Mouse (Mus musculus): ENCODE data around the gene Ifna7. TPM values are rescaled to one million over a fixed set of nuclear protein-coding genes. Genes with fewer than 3 reads are reported as not detected.
"Not testable (repeated sequence)": the region's sequence is repeated elsewhere in the genome, so short reads cannot be mapped to it uniquely, and the experiment has no call there.

Gene Ifna7
- polyA plus RNA-seq, 1 experiment from 2014 or later: not detected

DNA sequence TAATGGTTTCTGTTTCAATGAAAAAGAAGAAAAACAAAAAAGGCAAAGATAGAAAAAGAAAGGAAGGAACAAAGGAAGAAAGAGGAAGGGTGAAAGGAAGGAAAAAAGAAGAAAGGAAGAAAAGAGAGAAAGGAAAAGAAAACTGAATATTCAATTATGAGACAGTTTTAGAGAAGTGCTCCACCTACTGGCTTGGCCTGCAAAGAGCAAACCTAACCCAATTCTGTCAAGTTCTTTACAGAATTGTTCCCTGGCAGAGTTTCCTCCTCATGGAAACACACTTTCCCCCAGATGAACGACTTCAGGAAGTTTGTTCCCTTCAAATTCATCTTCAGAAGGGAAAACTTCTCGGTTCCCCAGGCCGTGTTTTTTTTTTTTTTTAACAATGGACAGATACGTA is 7.0 kb downstream of the Ifna7 start:
- no peaks in the 10 kb centered on the region for H3K9me3 ChIP-seq (ENCODE audit: control insufficient read depth, low read length)
- no peaks in the 10 kb centered on the region for H3K36me3 ChIP-seq (ENCODE audit: control insufficient read depth, insufficient read depth, low read length)
- H3K27me3 ChIP-seq (ENCODE audit: control insufficient read depth, insufficient read depth, low read length): no peaks in the 10 kb centered on the region
- no peak overlapping the region for H3K27ac ChIP-seq (ENCODE audit: low read depth, low read length)
- WGBS: 22% methylated on average over 4 of the region's 4 CpGs
- H3K9ac ChIP-seq (ENCODE audit: low read length): no peak overlapping the region
- no peak overlapping the region for H3K4me2 ChIP-seq (ENCODE audit: low read depth, low read length, severe bottlenecking)
- ATAC-seq (replicated peaks; ENCODE audit: low FRiP score) (no peak), DNase-seq (ENCODE audit: low spot score) (no peak)
- no peak overlapping the region for H3K4me3 ChIP-seq (ENCODE audit: low read depth, low read length)
- H3K4me1 ChIP-seq (replicated peaks; ENCODE audit: control insufficient read depth, insufficient read depth, low read length): no peaks in the 10 kb centered on the region

DNA sequence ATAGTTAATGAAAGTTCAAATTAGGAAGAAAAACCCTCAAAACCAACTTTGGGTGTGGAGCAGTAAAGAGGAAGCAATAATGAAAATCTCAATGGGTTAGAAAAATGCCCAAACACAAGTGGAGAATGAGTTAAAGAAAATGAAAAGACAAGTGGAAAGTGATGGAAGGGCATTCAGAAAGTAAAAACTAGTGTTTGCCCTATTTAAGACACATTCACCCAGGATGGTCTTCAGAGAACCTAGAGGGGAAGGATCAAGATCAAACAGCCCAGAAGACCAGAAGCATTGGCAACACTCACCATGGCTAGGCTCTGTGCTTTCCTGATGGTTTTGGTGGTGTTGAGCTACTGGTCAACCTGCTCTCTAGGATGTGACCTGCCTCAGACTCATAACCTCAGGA is 11.1 kb downstream of the Ifna7 start, which contains the start of gene Ifna6:
Gene Ifna6 (plus strand): TSS at position 301 of the 400 bp plus-strand sequence.
- not testable (repeated sequence) for H3K4me1 ChIP-seq (replicated peaks; ENCODE audit: control insufficient read depth, insufficient read depth, low read length); H3K9ac ChIP-seq (ENCODE audit: low read length); H3K27me3 ChIP-seq (ENCODE audit: control insufficient read depth, insufficient read depth, low read length); H3K4me2 ChIP-seq (ENCODE audit: low read depth, low read length, severe bottlenecking); H3K9me3 ChIP-seq (ENCODE audit: control insufficient read depth, low read length); H3K4me3 ChIP-seq (ENCODE audit: low read depth, low read length); H3K27ac ChIP-seq (ENCODE audit: low read depth, low read length); ATAC-seq (replicated peaks; ENCODE audit: low FRiP score); DNase-seq (ENCODE audit: low spot score); H3K36me3 ChIP-seq (ENCODE audit: control insufficient read depth, insufficient read depth, low read length)

DNA sequence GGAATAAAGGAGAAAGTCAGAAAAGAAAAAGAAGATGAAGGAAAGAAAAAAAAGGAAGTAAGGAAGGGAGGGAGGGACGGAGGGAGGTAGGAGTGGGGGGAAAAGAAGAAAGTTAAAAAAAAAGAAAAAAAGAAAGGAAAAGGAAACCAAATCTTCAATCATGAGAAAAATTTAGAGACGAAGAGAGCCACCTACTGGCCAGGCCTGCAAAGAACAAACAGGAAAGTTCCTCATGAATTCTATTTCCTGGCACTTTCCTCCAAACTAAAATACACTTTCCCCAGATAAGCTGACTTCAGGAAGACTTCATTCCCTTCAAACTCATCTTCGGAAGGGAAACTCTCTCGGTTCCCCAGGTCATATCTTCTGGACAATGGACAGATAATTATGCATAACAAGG is 14.5 kb downstream of the Ifna7 start:
- no peak overlapping the region for H3K9ac ChIP-seq (ENCODE audit: low read length)
- no peak overlapping the region for H3K27ac ChIP-seq (ENCODE audit: low read depth, low read length)
- DNase-seq (ENCODE audit: low spot score) (no peak), ATAC-seq (replicated peaks; ENCODE audit: low FRiP score) (no peak)
- H3K36me3 ChIP-seq (ENCODE audit: control insufficient read depth, insufficient read depth, low read length): no peaks in the 10 kb centered on the region
- H3K4me1 ChIP-seq (replicated peaks; ENCODE audit: control insufficient read depth, insufficient read depth, low read length): no peaks in the 10 kb centered on the region
- H3K27me3 ChIP-seq (ENCODE audit: control insufficient read depth, insufficient read depth, low read length): no peaks in the 10 kb centered on the region
- WGBS: 31% methylated on average over 4 of the region's 4 CpGs
- H3K4me3 ChIP-seq (ENCODE audit: low read depth, low read length): no peak overlapping the region
- H3K9me3 ChIP-seq (ENCODE audit: control insufficient read depth, low read length): no peaks in the 10 kb centered on the region
- H3K4me2 ChIP-seq (ENCODE audit: low read depth, low read length, severe bottlenecking): no peak overlapping the region

DNA sequence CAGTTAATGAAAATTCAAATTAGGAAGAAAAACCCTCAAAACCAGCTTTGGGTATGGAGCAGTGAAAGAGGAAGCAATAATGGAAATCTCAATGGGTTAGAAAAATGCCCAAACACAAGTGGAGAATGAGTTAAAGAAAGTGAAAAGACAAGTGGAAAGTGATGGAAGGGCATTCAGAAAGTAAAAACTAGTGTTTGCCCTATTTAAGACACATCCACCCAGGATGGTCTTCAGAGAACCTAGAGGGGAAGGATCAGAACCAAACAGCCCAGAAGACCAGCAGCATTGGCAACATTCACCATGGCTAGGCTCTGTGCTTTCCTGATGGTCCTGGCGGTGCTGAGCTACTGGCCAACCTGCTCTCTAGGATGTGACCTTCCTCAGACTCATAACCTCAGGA is 19.2 kb downstream of the Ifna7 start, which contains the start of gene Ifna5:
Gene Ifna5 (plus strand): TSS at position 301 of the 400 bp plus-strand sequence.
- 89% methylated on average over 1 of the region's 1 CpGs for WGBS
- H3K4me1 ChIP-seq (replicated peaks; ENCODE audit: control insufficient read depth, insufficient read depth, low read length); H3K4me3 ChIP-seq (ENCODE audit: low read depth, low read length); H3K4me2 ChIP-seq (ENCODE audit: low read depth, low read length, severe bottlenecking); H3K27ac ChIP-seq (ENCODE audit: low read depth, low read length); H3K9me3 ChIP-seq (ENCODE audit: control insufficient read depth, low read length); ATAC-seq (replicated peaks; ENCODE audit: low FRiP score); DNase-seq (ENCODE audit: low spot score); H3K9ac ChIP-seq (ENCODE audit: low read length); H3K27me3 ChIP-seq (ENCODE audit: control insufficient read depth, insufficient read depth, low read length); H3K36me3 ChIP-seq (ENCODE audit: control insufficient read depth, insufficient read depth, low read length): not testable (repeated sequence)

GRCm38 (mm10) chr4:88838828-88839227 is 22.8 kb downstream of the Ifna7 start:
- H3K9ac ChIP-seq (ENCODE audit: low read length): no peak overlapping the region
- H3K27ac ChIP-seq (ENCODE audit: low read depth, low read length): no peak overlapping the region
- no peaks in the 10 kb centered on the region for H3K27me3 ChIP-seq (ENCODE audit: control insufficient read depth, insufficient read depth, low read length)
- H3K9me3 ChIP-seq (ENCODE audit: control insufficient read depth, low read length): no peaks in the 10 kb centered on the region
- 40% methylated on average over 3 of the region's 3 CpGs for WGBS
- H3K36me3 ChIP-seq (ENCODE audit: control insufficient read depth, insufficient read depth, low read length): no peaks in the 10 kb centered on the region
- ATAC-seq (replicated peaks; ENCODE audit: low FRiP score) (no peak), DNase-seq (ENCODE audit: low spot score) (no peak)
- no peak overlapping the region for H3K4me2 ChIP-seq (ENCODE audit: low read depth, low read length, severe bottlenecking)
- no peaks in the 10 kb centered on the region for H3K4me1 ChIP-seq (replicated peaks; ENCODE audit: control insufficient read depth, insufficient read depth, low read length)
- no peak overlapping the region for H3K4me3 ChIP-seq (ENCODE audit: low read depth, low read length)

DNA sequence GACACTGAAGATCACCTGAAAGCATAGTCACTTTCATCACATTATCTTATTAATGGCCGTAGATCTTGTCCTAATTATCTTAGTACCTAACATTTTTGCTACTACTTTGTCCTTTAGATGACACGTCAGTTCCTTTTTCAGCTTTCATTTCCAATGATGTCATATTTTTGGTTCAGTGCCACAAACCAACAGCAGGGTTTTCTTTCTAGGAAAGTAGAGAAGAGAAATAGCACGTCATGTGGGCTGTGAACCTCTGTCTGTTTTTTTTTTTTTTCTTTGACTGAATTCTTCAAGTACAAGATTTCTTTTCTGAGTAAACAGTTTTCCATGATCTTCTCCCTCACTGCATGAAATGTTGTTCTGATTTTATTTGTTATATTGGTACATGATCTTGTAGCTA is 24.0 kb downstream of the Ifna7 start:
- H3K27ac ChIP-seq (ENCODE audit: low read depth, low read length): no peak overlapping the region
- no peaks in the 10 kb centered on the region for H3K27me3 ChIP-seq (ENCODE audit: control insufficient read depth, insufficient read depth, low read length)
- DNase-seq (ENCODE audit: low spot score) (no peak), ATAC-seq (replicated peaks; ENCODE audit: low FRiP score) (no peak)
- H3K9me3 ChIP-seq (ENCODE audit: control insufficient read depth, low read length): no peaks in the 10 kb centered on the region
- WGBS: 81% methylated on average over 3 of the region's 3 CpGs
- no peaks in the 10 kb centered on the region for H3K4me1 ChIP-seq (replicated peaks; ENCODE audit: control insufficient read depth, insufficient read depth, low read length)
- H3K9ac ChIP-seq (ENCODE audit: low read length): no peak overlapping the region
- no peak overlapping the region for H3K4me3 ChIP-seq (ENCODE audit: low read depth, low read length)
- H3K36me3 ChIP-seq (ENCODE audit: control insufficient read depth, insufficient read depth, low read length): no peaks in the 10 kb centered on the region
- no peak overlapping the region for H3K4me2 ChIP-seq (ENCODE audit: low read depth, low read length, severe bottlenecking)

DNA sequence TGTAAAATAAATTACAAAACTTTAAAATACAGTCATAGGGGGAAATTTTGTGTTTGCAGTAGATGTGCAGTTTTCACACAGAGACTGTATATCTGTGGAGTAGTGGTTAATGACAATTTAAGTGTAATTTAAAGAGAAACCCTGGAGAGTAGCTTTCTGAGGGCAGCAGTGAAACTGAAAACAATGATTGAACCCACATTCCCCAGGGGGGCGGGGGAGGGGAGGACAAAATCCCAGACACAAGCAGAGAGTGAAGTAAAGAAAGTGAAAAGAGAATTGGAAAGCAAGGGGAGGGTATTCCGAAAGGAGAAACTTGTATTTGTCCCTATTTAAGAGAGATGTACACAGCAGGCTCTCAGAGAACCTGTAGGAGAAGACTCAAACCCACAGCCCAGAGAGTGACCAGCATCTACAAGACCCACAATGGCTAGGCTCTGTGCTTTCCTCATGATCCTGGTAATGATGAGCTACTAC is 25.4 kb downstream of the Ifna7 start, which contains the start of gene Ifna4:
Gene Ifna4 (plus strand): TSS at position 424 of the 474 bp plus-strand sequence.
- no peak for DNase-seq (ENCODE audit: low spot score)
- Histone ChIP-seq H3K4me1 (replicated peaks; ENCODE audit: control insufficient read depth, insufficient read depth, low read length) (no peaks in the 10 kb centered on the region), H3K4me2 (ENCODE audit: low read depth, low read length, severe bottlenecking) (no peak within 1 kb of the TSS), H3K9me3 (ENCODE audit: control insufficient read depth, low read length) (no peaks in the 10 kb centered on the region), H3K27ac (ENCODE audit: low read depth, low read length) (no peak within 1 kb of the TSS), H3K9ac (ENCODE audit: low read length) (no peak within 1 kb of the TSS), H3K36me3 (ENCODE audit: control insufficient read depth, insufficient read depth, low read length) (no peaks in the 10 kb centered on the region), H3K4me3 (ENCODE audit: low read depth, low read length) (no peak within 1 kb of the TSS), H3K27me3 (ENCODE audit: control insufficient read depth, insufficient read depth, low read length) (no peaks in the 10 kb centered on the region)
- ATAC-seq (replicated peaks; ENCODE audit: low FRiP score): no peak
- WGBS: 41% methylated on average over 2 of the region's 2 CpGs

GRCm38 (mm10) chr4:88845334-88845733 is 29.3 kb downstream of the Ifna7 start:
- no peak overlapping the region for H3K4me3 ChIP-seq (ENCODE audit: low read depth, low read length)
- no peak overlapping the region for H3K4me2 ChIP-seq (ENCODE audit: low read depth, low read length, severe bottlenecking)
- H3K36me3 ChIP-seq (ENCODE audit: control insufficient read depth, insufficient read depth, low read length): no peaks in the 10 kb centered on the region
- H3K27ac ChIP-seq (ENCODE audit: low read depth, low read length): no peak overlapping the region
- no peaks in the 10 kb centered on the region for H3K4me1 ChIP-seq (replicated peaks; ENCODE audit: control insufficient read depth, insufficient read depth, low read length)
- H3K9me3 ChIP-seq (ENCODE audit: control insufficient read depth, low read length): no peaks in the 10 kb centered on the region
- ATAC-seq (replicated peaks; ENCODE audit: low FRiP score): no peak
- no peak for DNase-seq (ENCODE audit: low spot score)
- WGBS: 51% methylated on average over 2 of the region's 2 CpGs
- no peak overlapping the region for H3K9ac ChIP-seq (ENCODE audit: low read length)
- H3K27me3 ChIP-seq (ENCODE audit: control insufficient read depth, insufficient read depth, low read length): no peaks in the 10 kb centered on the region

DNA sequence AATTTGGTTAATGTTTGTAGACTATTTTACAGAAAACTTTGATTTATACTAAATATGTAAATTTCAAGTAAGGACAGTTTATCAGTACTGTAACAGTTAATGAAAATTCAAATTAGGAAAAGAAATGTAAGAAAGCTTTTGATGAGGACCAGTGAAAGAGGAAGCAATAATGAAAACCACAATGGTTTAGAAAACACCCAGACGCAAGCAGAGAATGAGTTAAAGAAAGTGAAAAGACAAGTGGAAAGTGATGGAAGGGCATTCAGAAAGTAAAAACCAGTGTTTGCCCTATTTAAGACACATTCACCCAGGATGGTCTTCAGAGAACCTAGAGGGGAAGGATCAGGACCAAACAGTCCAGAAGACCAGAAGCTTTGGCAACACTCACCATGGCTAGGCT is 33.7 kb downstream of the Ifna7 start, which contains the start of gene Ifna1:
Gene Ifna1 (plus strand): TSS at position 390 of the 400 bp plus-strand sequence.
- Histone ChIP-seq H3K9ac (ENCODE audit: low read length) (no peak within 1 kb of the TSS), H3K27me3 (ENCODE audit: control insufficient read depth, insufficient read depth, low read length) (no peaks in the 10 kb centered on the region), H3K9me3 (ENCODE audit: control insufficient read depth, low read length) (no peaks in the 10 kb centered on the region), H3K4me3 (ENCODE audit: low read depth, low read length) (no peak within 1 kb of the TSS), H3K4me1 (replicated peaks; ENCODE audit: control insufficient read depth, insufficient read depth, low read length) (peaks cover 5% of the 10 kb centered on the region; the same call in 1 of the 2 replicates), H3K4me2 (ENCODE audit: low read depth, low read length, severe bottlenecking) (no peak within 1 kb of the TSS), H3K36me3 (ENCODE audit: control insufficient read depth, insufficient read depth, low read length) (no peaks in the 10 kb centered on the region), H3K27ac (ENCODE audit: low read depth, low read length) (no peak within 1 kb of the TSS)
- no peak for ATAC-seq (replicated peaks; ENCODE audit: low FRiP score)
- WGBS: 63% methylated on average over 1 of the region's 1 CpGs
- DNase-seq (ENCODE audit: low spot score): no peak
